Mouse (Mus musculus): ENCODE measurements around the gene Osgin1. TPM values are rescaled to one million over a fixed set of nuclear protein-coding genes. Genes with fewer than 3 reads are reported as not detected.

Gene Osgin1
- polyA plus RNA-seq, 1 experiment, result 115 TPM

- DNase-seq, result peak; percentile 86
- Histone ChIP-seq H3K36me3 (ENCODE audit: control insufficient read depth, insufficient read depth, low read length) (no peaks in the 10 kb centered on the region), H3K27me3 (replicated peaks; ENCODE audit: control insufficient read depth, insufficient read depth, low read length) (no peaks in the 10 kb centered on the region), H3K4me1 (ENCODE audit: control insufficient read depth, insufficient read depth, low read length) (peaks cover 32% of the 10 kb centered on the region), H3K27ac (ENCODE audit: insufficient read depth, low read depth, low read length) (peak overlapping the region; percentile 41), H3K4me3 (ENCODE audit: insufficient read depth, low read depth, low read length) (no peak overlapping the region)
- 14% methylated on average over 9 of the region's 9 CpGs for WGBS
- TF ChIP-seq CTCF (conservative IDR thresholded peaks at IDR 0.05; ENCODE audit: insufficient read depth, insufficient read length, low read depth, low read length) (no peak), POLR2A (IDR thresholded peaks at IDR 0.05; ENCODE audit: low read depth, low read length) (no peak)
Observed at GRCm38 (mm10) chr8:119423631-119424141, 10.2 kb upstream of the Osgin1 start.

- H3K27me3 ChIP-seq (replicated peaks; ENCODE audit: control insufficient read depth, insufficient read depth, low read length), result no peaks in the 10 kb centered on the region
- peaks cover 38% of the 10 kb centered on the region for H3K4me1 ChIP-seq (ENCODE audit: control insufficient read depth, insufficient read depth, low read length)
- H3K4me3 ChIP-seq (ENCODE audit: insufficient read depth, low read depth, low read length), result no peak overlapping the region
- H3K36me3 ChIP-seq (ENCODE audit: control insufficient read depth, insufficient read depth, low read length), result no peaks in the 10 kb centered on the region
- no peak for TF ChIP-seq POLR2A (IDR thresholded peaks at IDR 0.05; ENCODE audit: low read depth, low read length)
- no peak for TF ChIP-seq CTCF (conservative IDR thresholded peaks at IDR 0.05; ENCODE audit: insufficient read depth, insufficient read length, low read depth, low read length)
- H3K27ac ChIP-seq (ENCODE audit: insufficient read depth, low read depth, low read length), result peak overlapping the region; percentile 41
- peak; percentile 77 for DNase-seq
- 50% methylated on average over 10 of the region's 10 CpGs for WGBS
Observed at GRCm38 (mm10) chr8:119424199-119424733, 9.7 kb upstream of the Osgin1 start.

GRCm38 (mm10) chr8:119424740-119425139 is 9.2 kb upstream of the Osgin1 start:
- Histone ChIP-seq H3K27ac (ENCODE audit: insufficient read depth, low read depth, low read length) (peak overlapping the region; percentile 41; the same call in 1 of the 2 replicates), H3K27me3 (replicated peaks; ENCODE audit: control insufficient read depth, insufficient read depth, low read length) (no peaks in the 10 kb centered on the region), H3K4me1 (ENCODE audit: control insufficient read depth, insufficient read depth, low read length) (peaks cover 42% of the 10 kb centered on the region), H3K36me3 (ENCODE audit: control insufficient read depth, insufficient read depth, low read length) (no peaks in the 10 kb centered on the region), H3K4me3 (ENCODE audit: insufficient read depth, low read depth, low read length) (no peak overlapping the region)
- no peak for TF ChIP-seq CTCF (conservative IDR thresholded peaks at IDR 0.05; ENCODE audit: insufficient read depth, insufficient read length, low read depth, low read length)
- no peak for TF ChIP-seq POLR2A (IDR thresholded peaks at IDR 0.05; ENCODE audit: low read depth, low read length)
- DNase-seq, result peak; percentile 54
- 47% methylated on average over 10 of the region's 10 CpGs for WGBS

- peaks cover 47% of the 10 kb centered on the region for H3K4me1 ChIP-seq (ENCODE audit: control insufficient read depth, insufficient read depth, low read length)
- peak; percentile 81 for DNase-seq
- WGBS, result 64% methylated on average over 10 of the region's 10 CpGs
- H3K36me3 ChIP-seq (ENCODE audit: control insufficient read depth, insufficient read depth, low read length), result no peaks in the 10 kb centered on the region
- H3K4me3 ChIP-seq (ENCODE audit: insufficient read depth, low read depth, low read length), result no peak overlapping the region
- TF ChIP-seq POLR2A (IDR thresholded peaks at IDR 0.05; ENCODE audit: low read depth, low read length) (no peak), CTCF (conservative IDR thresholded peaks at IDR 0.05; ENCODE audit: insufficient read depth, insufficient read length, low read depth, low read length) (0 out of 2 replicates have a peak, but pooled peaks have one; percentile 17)
- H3K27ac ChIP-seq (ENCODE audit: insufficient read depth, low read depth, low read length), result peak overlapping the region; percentile 69
- no peaks in the 10 kb centered on the region for H3K27me3 ChIP-seq (replicated peaks; ENCODE audit: control insufficient read depth, insufficient read depth, low read length)
Observed at GRCm38 (mm10) chr8:119425533-119425932, 8.4 kb upstream of the Osgin1 start.

GRCm38 (mm10) chr8:119426069-119426735 is 7.7 kb upstream of the Osgin1 start:
- 68% methylated on average over 6 of the region's 6 CpGs for WGBS
- Histone ChIP-seq H3K36me3 (ENCODE audit: control insufficient read depth, insufficient read depth, low read length) (no peaks in the 10 kb centered on the region), H3K27ac (ENCODE audit: insufficient read depth, low read depth, low read length) (peak overlapping the region; percentile 33), H3K4me1 (ENCODE audit: control insufficient read depth, insufficient read depth, low read length) (peaks cover 47% of the 10 kb centered on the region), H3K27me3 (replicated peaks; ENCODE audit: control insufficient read depth, insufficient read depth, low read length) (no peaks in the 10 kb centered on the region), H3K4me3 (ENCODE audit: insufficient read depth, low read depth, low read length) (no peak overlapping the region)
- peak; percentile 70 for DNase-seq
- TF ChIP-seq POLR2A (IDR thresholded peaks at IDR 0.05; ENCODE audit: low read depth, low read length) (no peak), CTCF (conservative IDR thresholded peaks at IDR 0.05; ENCODE audit: insufficient read depth, insufficient read length, low read depth, low read length) (no peak)

- TF ChIP-seq CTCF (conservative IDR thresholded peaks at IDR 0.05; ENCODE audit: insufficient read depth, insufficient read length, low read depth, low read length) (no peak), POLR2A (IDR thresholded peaks at IDR 0.05; ENCODE audit: low read depth, low read length) (no peak)
- no peak overlapping the region for H3K27ac ChIP-seq (ENCODE audit: insufficient read depth, low read depth, low read length)
- peak; percentile 51 for DNase-seq
- H3K4me1 ChIP-seq (ENCODE audit: control insufficient read depth, insufficient read depth, low read length), result peaks cover 52% of the 10 kb centered on the region
- no peak overlapping the region for H3K4me3 ChIP-seq (ENCODE audit: insufficient read depth, low read depth, low read length)
- no peaks in the 10 kb centered on the region for H3K36me3 ChIP-seq (ENCODE audit: control insufficient read depth, insufficient read depth, low read length)
- no peaks in the 10 kb centered on the region for H3K27me3 ChIP-seq (replicated peaks; ENCODE audit: control insufficient read depth, insufficient read depth, low read length)
- WGBS, result 48% methylated on average over 12 of the region's 12 CpGs
Observed at GRCm38 (mm10) chr8:119427634-119428349, 6.1 kb upstream of the Osgin1 start.

GRCm38 (mm10) chr8:119428350-119428740 is 5.6 kb upstream of the Osgin1 start:
- TF ChIP-seq POLR2A (IDR thresholded peaks at IDR 0.05; ENCODE audit: low read depth, low read length) (no peak), CTCF (conservative IDR thresholded peaks at IDR 0.05; ENCODE audit: insufficient read depth, insufficient read length, low read depth, low read length) (no peak)
- DNase-seq, result no peak
- Histone ChIP-seq H3K4me1 (ENCODE audit: control insufficient read depth, insufficient read depth, low read length) (peaks cover 46% of the 10 kb centered on the region), H3K4me3 (ENCODE audit: insufficient read depth, low read depth, low read length) (no peak overlapping the region), H3K27me3 (replicated peaks; ENCODE audit: control insufficient read depth, insufficient read depth, low read length) (no peaks in the 10 kb centered on the region), H3K36me3 (ENCODE audit: control insufficient read depth, insufficient read depth, low read length) (no peaks in the 10 kb centered on the region), H3K27ac (ENCODE audit: insufficient read depth, low read depth, low read length) (no peak overlapping the region)
- 44% methylated on average over 7 of the region's 7 CpGs for WGBS
